ENCODE assay signal across 8 mouse cellular contexts in the genomic region with DNA sequence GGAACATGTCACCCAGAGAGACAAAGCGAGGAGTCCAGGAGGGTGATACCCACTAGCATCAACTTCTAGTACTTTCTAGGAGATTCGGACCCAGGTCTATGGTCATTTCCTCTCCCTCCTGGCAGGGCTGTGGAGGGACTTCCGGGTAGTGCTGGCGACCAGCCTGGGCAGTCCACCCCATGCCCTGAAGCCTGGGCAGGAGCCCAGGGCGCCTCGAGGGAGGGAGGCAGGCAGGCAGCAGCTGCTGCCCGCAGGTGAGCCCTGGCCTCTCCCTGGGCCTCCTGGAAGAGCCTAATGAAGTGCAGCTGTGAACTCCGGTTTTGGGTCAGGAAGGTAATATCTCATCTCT.
DNase-seq lines count a peak whose midpoint lies in the region; ATAC-seq and TF ChIP-seq lines count a peak whose summit lies in the region.

No protein-coding gene starts in this region.

- ATAC-seq in forebrain, embryonic 13.5 days, result no peak
- no peak for ATAC-seq in midbrain, embryonic 15.5 days (replicated peaks)

- no peak for DNase-seq in heart, adult 2 months
- DNase-seq in heart, adult 8-10 months (ENCODE audit: low spot score), result no peak
- DNase-seq in limb, embryonic 10.5 days (ENCODE audit: low spot score), result no peak
- no peak for DNase-seq in urinary bladder, postnatal 25 days (ENCODE audit: low spot score)
- no peak for DNase-seq in gastrocnemius, adult 18-20 months (ENCODE audit: low spot score)
- DNase-seq in right cerebral cortex, adult 2 months (ENCODE audit: low spot score in 2 of 2), result no peak

- WGBS in heart, adult 2 months, result 19% methylated on average over 8 of the region's 8 CpGs
- 54% methylated on average over 6 of the region's 8 CpGs for WGBS in forebrain, embryonic 13.5 days
- WGBS in limb, embryonic 10.5 days, result 20% methylated on average over 8 of the region's 8 CpGs
- WGBS in midbrain, embryonic 15.5 days, result 38% methylated on average over 8 of the region's 8 CpGs

- H3K36me3 ChIP-seq in heart, adult 2 months (ENCODE audit: control insufficient read depth, insufficient read depth, low read length), result no peaks in the 10 kb centered on the region
- no peaks in the 10 kb centered on the region for H3K36me3 ChIP-seq in forebrain, embryonic 13.5 days (ENCODE audit: poor library complexity, severe bottlenecking)
- H3K36me3 ChIP-seq in limb, embryonic 10.5 days, result no peaks in the 10 kb centered on the region
- H3K36me3 ChIP-seq in midbrain, embryonic 15.5 days (replicated peaks), result no peaks in the 10 kb centered on the region

- no peak for TF ChIP-seq POLR2A in heart, adult 2 months (IDR thresholded peaks at IDR 0.05; ENCODE audit: insufficient read depth, low read depth, low read length)

- peak overlapping the region; percentile 49 for H3K9ac ChIP-seq in heart, adult 2 months (ENCODE audit: low read depth, low read length)
- peak overlapping the region; percentile 57 for H3K9ac ChIP-seq in forebrain, embryonic 13.5 days
- peak overlapping the region; percentile 5; the same call in 1 of the 2 replicates for H3K9ac ChIP-seq in midbrain, embryonic 15.5 days

- no peak for TF ChIP-seq CTCF in heart, adult 2 months (IDR thresholded peaks at IDR 0.05)

- no peaks in the 10 kb centered on the region for H3K9me3 ChIP-seq in forebrain, embryonic 13.5 days (replicated peaks)
- no peaks in the 10 kb centered on the region for H3K9me3 ChIP-seq in limb, embryonic 10.5 days (replicated peaks)
- H3K9me3 ChIP-seq in midbrain, embryonic 15.5 days, result no peaks in the 10 kb centered on the region

- peaks cover 10% of the 10 kb centered on the region for H3K4me1 ChIP-seq in heart, adult 2 months (ENCODE audit: control insufficient read depth, insufficient read depth, low read length)
- peaks cover 98% of the 10 kb centered on the region for H3K4me1 ChIP-seq in forebrain, embryonic 13.5 days
- H3K4me1 ChIP-seq in limb, embryonic 10.5 days, result peaks cover 100% of the 10 kb centered on the region
- peaks cover 71% of the 10 kb centered on the region for H3K4me1 ChIP-seq in midbrain, embryonic 15.5 days

- no peak for TF ChIP-seq EP300 in heart, adult 2 months (IDR thresholded peaks at IDR 0.05; ENCODE audit: insufficient read depth, low read depth, low read length)

- no peaks in the 10 kb centered on the region for H3K27me3 ChIP-seq in heart, adult 2 months (ENCODE audit: control insufficient read depth, insufficient read depth, low read length)
- no peaks in the 10 kb centered on the region for H3K27me3 ChIP-seq in forebrain, embryonic 13.5 days
- peaks cover 63% of the 10 kb centered on the region for H3K27me3 ChIP-seq in limb, embryonic 10.5 days (ENCODE audit: low read depth, poor library complexity, severe bottlenecking)
- no peaks in the 10 kb centered on the region for H3K27me3 ChIP-seq in midbrain, embryonic 15.5 days (replicated peaks)

- peak overlapping the region; percentile 39 for H3K4me2 ChIP-seq in forebrain, embryonic 13.5 days
- H3K4me2 ChIP-seq in midbrain, embryonic 15.5 days, result peak overlapping the region; percentile 31; the same call in 1 of the 2 replicates

- H3K4me3 ChIP-seq in heart, adult 2 months, result peak overlapping the region; percentile 35
- H3K4me3 ChIP-seq in forebrain, embryonic 13.5 days, result no peak overlapping the region
- H3K4me3 ChIP-seq in limb, embryonic 10.5 days, result peak overlapping the region; percentile 37
- H3K4me3 ChIP-seq in midbrain, embryonic 15.5 days, result no peak overlapping the region

- intact Hi-C loops in heart, adult 2 months (cut with DNase I), result loop anchor here (5.0 kb wide), 2 partner anchors 49 to 71 kb away; no protein-coding TSS in a partner anchor

- H3K79me2 ChIP-seq in heart, adult 2 months (replicated peaks; ENCODE audit: control insufficient read depth, insufficient read depth, low read length), result no peaks in the 10 kb centered on the region

- H3K27ac ChIP-seq in heart, adult 2 months, result peak overlapping the region; percentile 89
- peak overlapping the region; percentile 99 for H3K27ac ChIP-seq in forebrain, embryonic 13.5 days
- H3K27ac ChIP-seq in limb, embryonic 10.5 days, result peak overlapping the region; percentile 88
- peak overlapping the region; percentile 92 for H3K27ac ChIP-seq in midbrain, embryonic 15.5 days

Comparison
In these comparisons a context has a peak if more than half of its experiments do, and no peak if none do; other contexts are left out.
1. H3K4me3 ChIP-seq: peak in heart, adult 2 months (single experiment) and limb, embryonic 10.5 days (single experiment); none in forebrain, embryonic 13.5 days (single experiment) and midbrain, embryonic 15.5 days (single experiment).
2. H3K9ac ChIP-seq: peak in every context shown above with its lines; median percentile 57 in forebrain, embryonic 13.5 days; 49 in heart, adult 2 months; 5 in midbrain, embryonic 15.5 days.
3. Peak in every context shown above with its lines, with median percentiles within 50 percentile points of each other: H3K27ac ChIP-seq.